10 mouse cellular contexts compared by ENCODE assay signal in genomic region chr2:60089528-60090247, GRCm38 (mm10).
DNase-seq lines count a peak whose midpoint lies in the region; ATAC-seq and TF ChIP-seq lines count a peak whose summit lies in the region.
"Had no signal": no experiment of that assay in that cellular context is flagged by ENCODE, and none has a peak within 500 bp of the region (broad histone marks: within the 10 kb centered on the region; RNA-seq: fewer than 3 reads in every experiment).

No protein-coding gene starts in this region.

- peak overlapping the region; percentile 3 for H3K27ac ChIP-seq in heart, embryonic 12.5 days (ENCODE audit: poor library complexity, severe bottlenecking)
- H3K27ac ChIP-seq in hindbrain, embryonic 16.5 days (ENCODE audit: low read depth, low read length): peak overlapping the region; percentile 20; the same call in 1 of the 2 replicates
- peak overlapping the region; percentile 60 for H3K27ac ChIP-seq in midbrain, embryonic 12.5 days (replicated peaks)

- WGBS in heart, embryonic 12.5 days: 74% methylated on average over 15 of the region's 15 CpGs
- 32% methylated on average over 15 of the region's 15 CpGs for WGBS in hindbrain, embryonic 16.5 days
- 50% methylated on average over 15 of the region's 15 CpGs for WGBS in midbrain, embryonic 12.5 days

- no peak for TF ChIP-seq CTCF in brain, embryonic 14.5 days (IDR thresholded peaks at IDR 0.05; ENCODE audit: borderline replicate concordance, extremely low read depth, insufficient read depth, insufficient read length)

- H3K9ac ChIP-seq in heart, embryonic 12.5 days: no peak overlapping the region
- H3K9ac ChIP-seq in hindbrain, embryonic 16.5 days (ENCODE audit: low read depth, low read length): peak overlapping the region; percentile 43
- no peak overlapping the region for H3K9ac ChIP-seq in midbrain, embryonic 12.5 days (replicated peaks)

- no peak for ATAC-seq in heart, embryonic 12.5 days (ENCODE audit: insufficient number of reproducible peaks, low FRiP score)
- peak; percentile 68 for ATAC-seq in hindbrain, embryonic 16.5 days
- peak; percentile 16; the same call in 1 of the 2 replicates for ATAC-seq in midbrain, embryonic 12.5 days (ENCODE audit: low FRiP score, low read depth)
- no peak for ATAC-seq in megakaryocyte, adult 5-6 weeks (ENCODE audit: poor library complexity, severe bottlenecking)

- no peak for TF ChIP-seq POLR2A in brain, embryonic 14.5 days (IDR thresholded peaks at IDR 0.05; ENCODE audit: borderline replicate concordance, extremely low read depth, insufficient read depth, insufficient read length, poor library complexity, severe bottlenecking)

- 0 out of 2 replicates have a peak, but pooled peaks cover 2% of the 10 kb centered on the region for H3K36me3 ChIP-seq in heart, embryonic 12.5 days
- H3K36me3 ChIP-seq in hindbrain, embryonic 16.5 days (ENCODE audit: control insufficient read depth, insufficient read depth, low read length): no peaks in the 10 kb centered on the region
- H3K36me3 ChIP-seq in midbrain, embryonic 12.5 days: no peaks in the 10 kb centered on the region

- no peaks in the 10 kb centered on the region for H3K9me3 ChIP-seq in heart, embryonic 12.5 days (replicated peaks)
- no peaks in the 10 kb centered on the region for H3K9me3 ChIP-seq in hindbrain, embryonic 16.5 days (ENCODE audit: control insufficient read depth, low read length)
- no peaks in the 10 kb centered on the region for H3K9me3 ChIP-seq in midbrain, embryonic 12.5 days

- H3K4me2 ChIP-seq in heart, embryonic 12.5 days: no peak overlapping the region
- H3K4me2 ChIP-seq in hindbrain, embryonic 16.5 days (ENCODE audit: low read length): peak overlapping the region; percentile 41
- H3K4me2 ChIP-seq in midbrain, embryonic 12.5 days (replicated peaks): peak overlapping the region; percentile 21; the same call in 1 of the 2 replicates

- H3K4me1 ChIP-seq in heart, embryonic 12.5 days (replicated peaks): peaks cover 32% of the 10 kb centered on the region
- peaks cover 6% of the 10 kb centered on the region for H3K4me1 ChIP-seq in hindbrain, embryonic 16.5 days (ENCODE audit: control insufficient read depth, insufficient read depth, low read depth, low read length)
- peaks cover 15% of the 10 kb centered on the region for H3K4me1 ChIP-seq in midbrain, embryonic 12.5 days

- no peaks in the 10 kb centered on the region for H3K27me3 ChIP-seq in heart, embryonic 12.5 days (replicated peaks)
- H3K27me3 ChIP-seq in hindbrain, embryonic 16.5 days (replicated peaks; ENCODE audit: control insufficient read depth, insufficient read depth, low read length): no peaks in the 10 kb centered on the region
- no peaks in the 10 kb centered on the region for H3K27me3 ChIP-seq in midbrain, embryonic 12.5 days
- H3K27me3 ChIP-seq: megakaryocyte, embryonic 14.5 days had no signal

- H3K4me3 ChIP-seq in heart, embryonic 12.5 days: no peak overlapping the region
- peak overlapping the region; percentile 16; the same call in 1 of the 2 replicates for H3K4me3 ChIP-seq in hindbrain, embryonic 16.5 days (ENCODE audit: low read length)
- H3K4me3 ChIP-seq in midbrain, embryonic 12.5 days: no peak overlapping the region
- H3K4me3 ChIP-seq: megakaryocyte, embryonic 14.5 days had no signal

- DNase-seq in heart, postnatal 10 days: no peak
- peak; percentile 45 for DNase-seq in brain, embryonic 14.5 days (ENCODE audit: low read depth)
- DNase-seq in frontal cortex, postnatal 10 days (ENCODE audit: low spot score in 2 of 2): no peak
- DNase-seq in ovary, postnatal 10 days (ENCODE audit: low spot score): no peak
- DNase-seq: gastrocnemius, postnatal 10 days had no signal

- intact Hi-C loops in heart, postnatal 10 days (cut with DNase I): no loop called here

Comparison
In these comparisons a context has a peak if more than half of its experiments do, and no peak if none do; other contexts are left out.
1. ATAC-seq: peak in hindbrain, embryonic 16.5 days (single experiment) and midbrain, embryonic 12.5 days (single experiment); none in heart, embryonic 12.5 days (single experiment) and megakaryocyte, adult 5-6 weeks (single experiment).
2. H3K27ac ChIP-seq: peak in every context shown above with its lines; median percentile 60 in midbrain, embryonic 12.5 days; 20 in hindbrain, embryonic 16.5 days; 3 in heart, embryonic 12.5 days.